Mouse (Mus musculus): ENCODE data around the gene Itsn2. TPM values are rescaled to one million over a fixed set of nuclear protein-coding genes. Genes with fewer than 3 reads are reported as not detected.
A peak's percentile ranks its signal among the peaks of the same experiment; 100 is the strongest.

The Itsn2 gene
- 8.4 TPM for polyA plus RNA-seq (2012; fragmentation: generic; extraction: Trizol)

- H3K27me3 ChIP-seq (ENCODE audit: control insufficient read depth, insufficient read depth, insufficient read length): no peaks in the 10 kb centered on the region
- no peaks in the 10 kb centered on the region for H3K36me3 ChIP-seq (ENCODE audit: control insufficient read depth, insufficient read depth)
- H3K79me2 ChIP-seq (ENCODE audit: control insufficient read depth, insufficient read depth): peaks cover 43% of the 10 kb centered on the region
- peak within 1 kb of the TSS; percentile 70 for H3ac ChIP-seq (ENCODE audit: control insufficient read depth, insufficient read length)
- peak within 1 kb of the TSS; percentile 97 for H3K4me2 ChIP-seq (ENCODE audit: low read depth)
- H3K4me3 ChIP-seq: peak within 1 kb of the TSS; percentile 43
- TF ChIP-seq REST (IDR thresholded peaks at IDR 0.05; ENCODE audit: insufficient read depth, insufficient read length): no peak
- peak; percentile 88 for TF ChIP-seq POLR2A (IDR thresholded peaks at IDR 0.05; ENCODE audit: insufficient read length, low read depth)
- TF ChIP-seq MAX (IDR thresholded peaks at IDR 0.05; ENCODE audit: low read depth): no peak
- no peak for TF ChIP-seq USF1 (IDR thresholded peaks at IDR 0.05; ENCODE audit: low read depth)
- TF ChIP-seq POLR2AphosphoS2 (IDR thresholded peaks at IDR 0.05; ENCODE audit: insufficient read length, low read depth): peak; percentile 75
- peak in 2 of 3 experiments; percentile 14 to 15 for TF ChIP-seq MYOG (IDR thresholded peaks at IDR 0.05; ENCODE audit: control insufficient read depth in 1 of 3, insufficient read depth in 1 of 3, insufficient read length in 2 of 3, low read depth in 2 of 3)
- TF ChIP-seq MYOD1 (IDR thresholded peaks at IDR 0.05; ENCODE audit: control insufficient read depth in 1 of 3, insufficient read length in 2 of 3, low read depth in 2 of 3): peak in 1 of 3 experiments; percentile 36
- no peak for TF ChIP-seq TCF12 (IDR thresholded peaks at IDR 0.05; ENCODE audit: insufficient read depth, poor library complexity, severe bottlenecking)
Observed at GRCm38 (mm10) chr12:4592541-4593165, at the start of gene Itsn2, which contains the start of gene Gm3625. Gene Itsn2 (plus strand): TSS chr12:4592638. Gene Gm3625 (minus strand): TSS chr12:4592927.

GRCm38 (mm10) chr12:4544400-4544919 lies 48.0 kb upstream of the Itsn2 start:
- Histone ChIP-seq H3K79me2 (ENCODE audit: control insufficient read depth, insufficient read depth) (no peaks in the 10 kb centered on the region), H3K4me3 (no peak overlapping the region), H3K36me3 (ENCODE audit: control insufficient read depth, insufficient read depth) (no peaks in the 10 kb centered on the region), H3K27me3 (ENCODE audit: control insufficient read depth, insufficient read depth, insufficient read length) (no peaks in the 10 kb centered on the region), H3ac (ENCODE audit: control insufficient read depth, insufficient read length) (no peak overlapping the region), H3K4me2 (ENCODE audit: low read depth) (no peak overlapping the region)
- TF ChIP-seq CEBPB (IDR thresholded peaks at IDR 0.05; ENCODE audit: insufficient read depth, poor library complexity, severe bottlenecking) (no peak), MYOD1 (IDR thresholded peaks at IDR 0.05; ENCODE audit: control insufficient read depth in 1 of 3, insufficient read length in 2 of 3, low read depth in 2 of 3) (no peak), MYOG (IDR thresholded peaks at IDR 0.05; ENCODE audit: control insufficient read depth in 1 of 3, insufficient read depth in 1 of 3, insufficient read length in 2 of 3, low read depth in 2 of 3) (no peak), E2F4 (IDR thresholded peaks at IDR 0.05; ENCODE audit: insufficient read depth) (no peak), REST (IDR thresholded peaks at IDR 0.05; ENCODE audit: insufficient read depth, insufficient read length) (no peak), USF1 (IDR thresholded peaks at IDR 0.05; ENCODE audit: low read depth) (no peak), SRF (IDR thresholded peaks at IDR 0.05; ENCODE audit: control insufficient read depth, insufficient read length, low read depth) (no peak), POLR2AphosphoS2 (IDR thresholded peaks at IDR 0.05; ENCODE audit: insufficient read length, low read depth) (no peak), TCF12 (IDR thresholded peaks at IDR 0.05; ENCODE audit: insufficient read depth, poor library complexity, severe bottlenecking) (no peak), MAX (IDR thresholded peaks at IDR 0.05; ENCODE audit: low read depth) (no peak), POLR2A (IDR thresholded peaks at IDR 0.05; ENCODE audit: insufficient read length, low read depth) (no peak), TCF3 (IDR thresholded peaks at IDR 0.05; ENCODE audit: insufficient read length, low read depth) (no peak)

- Histone ChIP-seq H3K4me2 (ENCODE audit: low read depth) (no peak overlapping the region), H3K36me3 (ENCODE audit: control insufficient read depth, insufficient read depth) (no peaks in the 10 kb centered on the region), H3K27me3 (ENCODE audit: control insufficient read depth, insufficient read depth, insufficient read length) (no peaks in the 10 kb centered on the region), H3K4me3 (no peak overlapping the region), H3ac (ENCODE audit: control insufficient read depth, insufficient read length) (no peak overlapping the region), H3K79me2 (ENCODE audit: control insufficient read depth, insufficient read depth) (no peaks in the 10 kb centered on the region)
- TF ChIP-seq MYOD1 (IDR thresholded peaks at IDR 0.05; ENCODE audit: control insufficient read depth in 1 of 3, insufficient read length in 2 of 3, low read depth in 2 of 3) (no peak), E2F4 (IDR thresholded peaks at IDR 0.05; ENCODE audit: insufficient read depth) (no peak), TCF12 (IDR thresholded peaks at IDR 0.05; ENCODE audit: insufficient read depth, poor library complexity, severe bottlenecking) (no peak), POLR2AphosphoS2 (IDR thresholded peaks at IDR 0.05; ENCODE audit: insufficient read length, low read depth) (no peak), MAX (IDR thresholded peaks at IDR 0.05; ENCODE audit: low read depth) (no peak), REST (IDR thresholded peaks at IDR 0.05; ENCODE audit: insufficient read depth, insufficient read length) (no peak), TCF3 (IDR thresholded peaks at IDR 0.05; ENCODE audit: insufficient read length, low read depth) (no peak), SRF (IDR thresholded peaks at IDR 0.05; ENCODE audit: control insufficient read depth, insufficient read length, low read depth) (no peak), MYOG (IDR thresholded peaks at IDR 0.05; ENCODE audit: control insufficient read depth in 1 of 3, insufficient read depth in 1 of 3, insufficient read length in 2 of 3, low read depth in 2 of 3) (no peak), POLR2A (IDR thresholded peaks at IDR 0.05; ENCODE audit: insufficient read length, low read depth) (no peak)
Observed at GRCm38 (mm10) chr12:4545425-4545824, 47.0 kb upstream of the Itsn2 start.

- no peak overlapping the region for H3ac ChIP-seq (ENCODE audit: control insufficient read depth, insufficient read length)
- peak; percentile 50 for TF ChIP-seq TCF12 (IDR thresholded peaks at IDR 0.05; ENCODE audit: insufficient read depth, poor library complexity, severe bottlenecking)
- no peak for TF ChIP-seq CEBPB (IDR thresholded peaks at IDR 0.05; ENCODE audit: insufficient read depth, poor library complexity, severe bottlenecking)
- no peak for TF ChIP-seq REST (IDR thresholded peaks at IDR 0.05; ENCODE audit: insufficient read depth, insufficient read length)
- peak; percentile 51 for TF ChIP-seq TCF3 (IDR thresholded peaks at IDR 0.05; ENCODE audit: insufficient read length, low read depth)
- no peak for TF ChIP-seq POLR2AphosphoS2 (IDR thresholded peaks at IDR 0.05; ENCODE audit: insufficient read length, low read depth)
- peak; percentile 41 to 92 (median 91) for TF ChIP-seq MYOG (IDR thresholded peaks at IDR 0.05; ENCODE audit: control insufficient read depth in 1 of 3, insufficient read depth in 1 of 3, insufficient read length in 2 of 3, low read depth in 2 of 3)
- peak in 2 of 3 experiments; percentile 91 to 93 for TF ChIP-seq MYOD1 (IDR thresholded peaks at IDR 0.05; ENCODE audit: control insufficient read depth in 1 of 3, insufficient read length in 2 of 3, low read depth in 2 of 3)
- no peaks in the 10 kb centered on the region for H3K27me3 ChIP-seq (ENCODE audit: control insufficient read depth, insufficient read depth, insufficient read length)
- no peaks in the 10 kb centered on the region for H3K79me2 ChIP-seq (ENCODE audit: control insufficient read depth, insufficient read depth)
- H3K4me3 ChIP-seq: no peak overlapping the region
- no peaks in the 10 kb centered on the region for H3K36me3 ChIP-seq (ENCODE audit: control insufficient read depth, insufficient read depth)
- peak overlapping the region; percentile 41 for H3K4me2 ChIP-seq (ENCODE audit: low read depth)
Observed at GRCm38 (mm10) chr12:4546491-4546890, 45.9 kb upstream of the Itsn2 start.

Measured in myocyte (in vitro differentiated cells).